Mouse (Mus musculus): ENCODE results near the gene Oscar.

DNA sequence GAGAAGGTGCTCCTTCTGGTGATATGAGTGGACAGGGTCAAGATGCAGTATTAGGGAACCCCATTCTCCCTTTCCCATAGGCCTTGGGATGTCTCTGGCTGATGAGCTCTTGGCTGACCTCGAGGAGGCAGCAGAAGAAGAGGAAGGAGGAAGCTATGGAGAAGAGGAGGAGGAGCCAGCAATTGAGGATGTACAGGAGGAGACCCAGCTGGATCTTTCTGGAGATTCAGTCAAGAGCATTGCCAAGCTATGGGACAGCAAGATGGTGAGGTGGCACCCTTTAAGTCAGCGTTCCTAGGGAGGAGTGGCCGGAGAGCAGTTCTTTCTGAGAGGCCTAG, 14.5 kb upstream of the Oscar start:
- no peak for TF ChIP-seq EP300 (IDR thresholded peaks at IDR 0.05; ENCODE audit: insufficient read depth, low read depth, low read length)
- TF ChIP-seq CTCF (IDR thresholded peaks at IDR 0.05; ENCODE audit: low read depth, low read length): no peak
- no peak for TF ChIP-seq POLR2A (IDR thresholded peaks at IDR 0.05; ENCODE audit: insufficient read depth, low read length)
